Mouse (Mus musculus) spleen, postnatal 10 days (tissue): Measurements from ENCODE around the gene Sbk1.
"Not testable (repeated sequence)": the region's sequence is repeated elsewhere in the genome, so short reads cannot be mapped to it uniquely, and the experiment has no call there.

Experiments
- DNase-seq, 2 experiments: peaks; one replicate each; pipeline ENCODE4 v3.0.0; 2021 to 2022; ENCODE audit warnings: low spot score in 2 of 2

Gene Sbk1

GRCm38 (mm10) chr7:126286311-126286710, 13.9 kb downstream of the Sbk1 start:
- no peak for DNase-seq

- DNase-seq, result peak in 1 of 2 experiments; percentile 39
These were observed 15.2 kb downstream of the Sbk1 start for GRCm38 (mm10) chr7:126287493-126288103.

- DNase-seq, result no peak
These were observed 15.7 kb downstream of the Sbk1 start for GRCm38 (mm10) chr7:126288104-126288497.

GRCm38 (mm10) chr7:126288571-126289091, 16.2 kb downstream of the Sbk1 start:
- peak in 1 of 2 experiments; percentile 5 for DNase-seq

- DNase-seq, result peak in 1 of 2 experiments; percentile 3
These were observed 17.0 kb downstream of the Sbk1 start for GRCm38 (mm10) chr7:126289371-126289770.

GRCm38 (mm10) chr7:126289956-126290355, 17.5 kb downstream of the Sbk1 start:
- DNase-seq, result no peak

- DNase-seq, result no peak
These were observed 19.5 kb downstream of the Sbk1 start for GRCm38 (mm10) chr7:126291681-126292545.

GRCm38 (mm10) chr7:126293091-126293490, 20.7 kb downstream of the Sbk1 start:
- DNase-seq, result no peak

GRCm38 (mm10) chr7:126297579-126298460, 25.4 kb downstream of the Sbk1 start:
- DNase-seq, result peak in 1 of 2 experiments; percentile 71

- DNase-seq, result no peak
These were observed 26.4 kb downstream of the Sbk1 start for GRCm38 (mm10) chr7:126298856-126299255.

GRCm38 (mm10) chr7:126301831-126302230, 29.4 kb downstream of the Sbk1 start:
- not testable (repeated sequence) for DNase-seq

GRCm38 (mm10) chr7:126311822-126312221, 39.4 kb downstream of the Sbk1 start:
- no peak for DNase-seq

GRCm38 (mm10) chr7:126313309-126313708, 40.9 kb downstream of the Sbk1 start:
- DNase-seq, result no peak

GRCm38 (mm10) chr7:126314273-126314672, 41.9 kb downstream of the Sbk1 start:
- no peak for DNase-seq

- DNase-seq, result peak; percentile 58 to 84
These were observed 51.3 kb downstream of the Sbk1 start for GRCm38 (mm10) chr7:126323729-126324128.

GRCm38 (mm10) chr7:126324791-126325190, 52.4 kb downstream of the Sbk1 start:
- DNase-seq, result no peak

- DNase-seq, result not testable (repeated sequence)
These were observed 53.3 kb downstream of the Sbk1 start for GRCm38 (mm10) chr7:126325576-126326273.

GRCm38 (mm10) chr7:126328848-126329247, 56.4 kb downstream of the Sbk1 start:
- DNase-seq, result not testable (repeated sequence)

- no peak for DNase-seq
These were observed 57.7 kb downstream of the Sbk1 start for GRCm38 (mm10) chr7:126329907-126330645.

GRCm38 (mm10) chr7:126330693-126331092, 58.3 kb downstream of the Sbk1 start:
- DNase-seq, result no peak
